Mouse (Mus musculus) cortical plate, adult 2 months (tissue): ENCODE measurements around the gene Agap3.
A peak's percentile ranks its signal among the peaks of the same experiment; 100 is the strongest.

ENCODE experiments used
- CTCF ChIP-seq: fragments of 200-500 bp; IDR thresholded peaks from 2 replicates; pipeline ENCODE4 v1.5.1; 2011; ENCODE audit warnings: mild to moderate bottlenecking, control low read depth, low read length; ENCODE audit not compliant: insufficient read depth; ENCODE audit errors: extremely low read depth
- POLR2A ChIP-seq: fragments of 200-500 bp; IDR thresholded peaks from 2 replicates; pipeline ENCODE4 v1.6.1; 2011; ENCODE audit warnings: mild to moderate bottlenecking, low read length, control low read depth; ENCODE audit not compliant: insufficient read depth; ENCODE audit errors: extremely low read depth

- TF ChIP-seq CTCF (peak; percentile 62), POLR2A (peak; percentile 48)
Observed at GRCm38 (mm10) chr5:24416222-24416736, 35.7 kb upstream of the Agap3 start.
